ENCODE assay signal across 8 mouse cellular contexts in the genomic region with DNA sequence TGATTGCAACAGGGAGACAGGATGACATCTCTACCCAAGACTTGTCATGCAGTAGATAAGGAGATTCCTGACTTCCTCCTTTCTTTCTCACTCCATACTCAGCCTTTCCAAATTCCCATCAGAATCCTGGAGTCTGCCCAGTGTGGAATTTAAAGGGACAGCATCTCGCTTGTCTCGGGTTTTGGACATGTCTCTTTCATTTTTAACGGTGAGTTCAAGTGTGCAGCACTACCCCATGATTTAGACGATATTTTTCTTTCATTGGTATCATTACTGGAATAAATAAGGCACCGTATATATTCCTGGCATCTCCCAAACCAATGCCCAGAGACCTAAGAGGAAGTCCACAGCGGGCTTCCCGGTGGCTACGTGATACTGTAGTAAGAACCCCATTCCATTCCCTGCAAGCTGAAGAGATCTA. TPM values are rescaled to one million over a fixed set of nuclear protein-coding genes. Genes with fewer than 3 reads are reported as not detected.
DNase-seq lines count a peak whose midpoint lies in the region; ATAC-seq and TF ChIP-seq lines count a peak whose summit lies in the region.

No protein-coding gene starts in this region.

- no peaks in the 10 kb centered on the region for H3K4me1 ChIP-seq in kidney, postnatal 0 days (replicated peaks; ENCODE audit: insufficient read depth, low read length)
- H3K4me1 ChIP-seq in forebrain, embryonic 15.5 days, result peaks cover 8% of the 10 kb centered on the region
- 0 out of 2 replicates have a peak, but pooled peaks cover 2% of the 10 kb centered on the region for H3K4me1 ChIP-seq in midbrain, embryonic 11.5 days (ENCODE audit: control insufficient read depth, insufficient read depth, low read length)

- TF ChIP-seq CTCF in kidney, postnatal 0 days (IDR thresholded peaks at IDR 0.05; ENCODE audit: low read depth), result no peak

- whole genome bisulfite sequencing in kidney, postnatal 0 days, result 6% methylated on average over 8 of the region's 8 CpGs
- 7% methylated on average over 8 of the region's 8 CpGs for WGBS in forebrain, embryonic 15.5 days
- 16% methylated on average over 8 of the region's 8 CpGs for WGBS in midbrain, embryonic 11.5 days

- H3K27me3 ChIP-seq in kidney, postnatal 0 days (ENCODE audit: insufficient read depth, low read length), result peaks cover 8% of the 10 kb centered on the region; the same call in 1 of the 2 replicates
- no peaks in the 10 kb centered on the region for H3K27me3 ChIP-seq in forebrain, embryonic 15.5 days
- H3K27me3 ChIP-seq in midbrain, embryonic 11.5 days (ENCODE audit: control insufficient read depth, insufficient read depth, low read length), result peaks cover 7% of the 10 kb centered on the region; the same call in 1 of the 2 replicates

- intact Hi-C loops in gastrocnemius, postnatal 14 days (cut with DNase I; ENCODE audit: low total_unique reads), result no loop called here

- ATAC-seq in kidney, postnatal 0 days (replicated peaks; ENCODE audit: low FRiP score, low read depth), result no peak
- ATAC-seq in forebrain, embryonic 15.5 days (replicated peaks), result peak; percentile 1; the same call in 1 of the 2 replicates
- peak; percentile 1; the same call in 1 of the 2 replicates for ATAC-seq in midbrain, embryonic 11.5 days (ENCODE audit: low FRiP score)

- peak overlapping the region; percentile 73 for H3K4me2 ChIP-seq in kidney, postnatal 0 days (ENCODE audit: low read length)
- peak overlapping the region; percentile 95 for H3K4me2 ChIP-seq in forebrain, embryonic 15.5 days (replicated peaks)
- H3K4me2 ChIP-seq in midbrain, embryonic 11.5 days, result peak overlapping the region; percentile 92

- peak overlapping the region; percentile 33 for H3K4me3 ChIP-seq in kidney, postnatal 0 days (replicated peaks; ENCODE audit: low read depth, low read length)
- H3K4me3 ChIP-seq in forebrain, embryonic 15.5 days, result peak overlapping the region; percentile 64
- peak overlapping the region; percentile 57 for H3K4me3 ChIP-seq in midbrain, embryonic 11.5 days (ENCODE audit: low read depth, low read length)

- H3K27ac ChIP-seq in kidney, postnatal 0 days, result no peak overlapping the region
- H3K27ac ChIP-seq in forebrain, embryonic 15.5 days (replicated peaks), result peak overlapping the region; percentile 68
- no peak overlapping the region for H3K27ac ChIP-seq in midbrain, embryonic 11.5 days (ENCODE audit: low read depth, low read length)

- H3K9ac ChIP-seq in kidney, postnatal 0 days (ENCODE audit: low read depth, low read length), result no peak overlapping the region
- H3K9ac ChIP-seq in forebrain, embryonic 15.5 days (replicated peaks), result peak overlapping the region; percentile 66
- no peak overlapping the region for H3K9ac ChIP-seq in midbrain, embryonic 11.5 days (ENCODE audit: low read length)

- no peaks in the 10 kb centered on the region for H3K36me3 ChIP-seq in kidney, postnatal 0 days (ENCODE audit: insufficient read depth, low read length)
- no peaks in the 10 kb centered on the region for H3K36me3 ChIP-seq in forebrain, embryonic 15.5 days
- H3K36me3 ChIP-seq in midbrain, embryonic 11.5 days (ENCODE audit: control insufficient read depth, insufficient read depth, low read length), result no peaks in the 10 kb centered on the region

- peak; percentile 5 for DNase-seq in kidney, postnatal 0 days (ENCODE audit: low spot score)
- no peak for DNase-seq in kidney, adult 8-10 months
- DNase-seq in cerebellum, adult 8-10 months, result peak; percentile 66
- no peak for DNase-seq in midbrain, embryonic 11.5 days (ENCODE audit: low spot score, missing footprints)
- no peak for DNase-seq in gastrocnemius, postnatal 14 days
- no peak for DNase-seq in left cerebral cortex, adult 8-10 months (ENCODE audit: low spot score in 2 of 2)
- no peak for DNase-seq in urinary bladder, adult 18-20 months (ENCODE audit: low spot score in 2 of 2)

- no peaks in the 10 kb centered on the region for H3K9me3 ChIP-seq in kidney, postnatal 0 days (replicated peaks; ENCODE audit: low read length)
- H3K9me3 ChIP-seq in forebrain, embryonic 15.5 days, result no peaks in the 10 kb centered on the region
- H3K9me3 ChIP-seq in midbrain, embryonic 11.5 days (ENCODE audit: control insufficient read depth, low read length), result no peaks in the 10 kb centered on the region

RNA-seq across cellular contexts. Expression of a gene that starts 1.1 kb away (rescaled TPM):
- 1.8 and 2.5 TPM in 2 replicates for polyA plus RNA-seq in kidney, postnatal 0 days (2015; fragmentation: Nextera tagmentation; extraction: Ambion mirVana)
- polyA plus RNA-seq in forebrain, embryonic 15.5 days (2015; fragmentation: Nextera tagmentation; extraction: Ambion mirVana), result 27.0 and 34.0 TPM in 2 replicates
- 7.8 and 9.4 TPM in 2 replicates for polyA plus RNA-seq in midbrain, embryonic 11.5 days (2014; fragmentation: Nextera tagmentation; extraction: Ambion mirVana)
- total RNA-seq in gastrocnemius, postnatal 14 days (2021), result under 1 TPM in 1 of 2 experiments, not detected in 1; 0.14 TPM
- 100 to 1,000 TPM; 201 to 248 (median 216) TPM for total RNA-seq in left cerebral cortex, adult 8-10 months (2022)

Comparison
In these comparisons a context has a peak if more than half of its experiments do, and no peak if none do; other contexts are left out.
1. DNase-seq: peak in kidney, postnatal 0 days (single experiment) and cerebellum, adult 8-10 months (single experiment); none in kidney, adult 8-10 months (0 of 2), midbrain, embryonic 11.5 days (single experiment), gastrocnemius, postnatal 14 days (single experiment), left cerebral cortex, adult 8-10 months (0 of 2) and urinary bladder, adult 18-20 months (0 of 2).
2. Peak in every context shown above with its lines, with median percentiles within 50 percentile points of each other: H3K4me2 ChIP-seq and H3K4me3 ChIP-seq.